Mouse (Mus musculus) gastrocnemius, postnatal 36 days (tissue): ENCODE measurements around the gene Havcr2. TPM values are rescaled to one million over a fixed set of nuclear protein-coding genes. Genes with fewer than 3 reads are reported as not detected.
"Not testable (repeated sequence)": the region's sequence is repeated elsewhere in the genome, so short reads cannot be mapped to it uniquely, and the experiment has no call there.

ENCODE experiments used
- DNase-seq, 2 experiments: peaks; one replicate each; pipeline ENCODE4 v3.0.0; 2022
- intact Hi-C: fragments of 180-260 bp; cut with DNase I; formaldehyde crosslinking; loops from one replicate; pipeline ENCODE4 v1.15.1; 2025
- total RNA-seq, 2 experiments: library from RNA; stranded (reverse); gene quantifications; 2 replicates each; pipeline ENCODE4 v1.2.3; 2021

Havcr2 gene
- total RNA-seq, 2 experiments from 2014 or later: not detected

GRCm38 (mm10) chr11:46449461-46450080 is 5.2 kb upstream of the Havcr2 start:
- intact Hi-C loops: no loop called here
- no peak for DNase-seq

- no peak for DNase-seq
- intact Hi-C loops: no loop called here
These were observed 5.2 kb downstream of the Havcr2 start for GRCm38 (mm10) chr11:46459960-46460359.

- DNase-seq: no peak
- intact Hi-C loops: no loop called here
These were observed 6.6 kb downstream of the Havcr2 start for GRCm38 (mm10) chr11:46461362-46461761.

GRCm38 (mm10) chr11:46461931-46462330 is 7.2 kb downstream of the Havcr2 start:
- intact Hi-C loops: no loop called here
- no peak for DNase-seq

DNA sequence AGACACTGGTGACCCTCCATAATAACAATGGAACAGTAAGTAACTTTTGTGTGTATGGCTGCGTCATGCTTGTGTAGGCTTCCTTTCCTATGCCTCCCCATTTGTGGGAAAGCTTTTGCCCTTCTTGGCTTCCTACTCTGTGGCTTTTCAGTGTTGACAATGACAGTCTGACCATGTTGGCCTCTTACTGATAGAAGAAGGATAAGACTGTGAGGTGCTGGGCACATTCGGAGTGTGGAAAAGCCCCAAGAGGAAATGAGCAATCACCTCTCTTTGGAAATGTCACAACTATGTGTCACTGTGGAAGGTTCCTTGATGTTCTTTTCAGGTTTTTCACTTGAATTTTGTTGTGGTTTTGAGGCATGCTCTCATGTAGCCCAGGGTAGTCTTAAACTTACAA is 12.1 kb downstream of the Havcr2 start:
- intact Hi-C loops: no loop called here
- DNase-seq: no peak

DNA sequence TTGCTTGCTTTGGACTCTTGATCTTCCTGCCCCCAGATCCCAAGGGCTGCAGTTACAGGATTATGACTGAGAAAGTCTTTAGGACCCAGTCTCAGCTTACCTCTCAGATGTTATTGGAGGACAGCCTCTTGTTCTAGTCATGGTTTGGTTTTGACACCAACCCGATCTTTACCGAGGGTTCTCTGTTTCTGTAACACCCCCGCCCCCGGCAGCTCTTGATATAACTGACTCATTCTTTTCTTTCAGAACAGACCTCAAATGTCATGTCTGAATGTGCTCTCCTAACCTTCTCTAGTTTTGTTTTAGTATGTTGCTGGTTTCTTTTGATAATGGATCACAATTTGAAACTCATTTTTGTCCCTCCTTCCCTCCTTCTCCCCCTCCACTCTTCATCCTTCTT is 19.5 kb downstream of the Havcr2 start:
- no peak for DNase-seq
- intact Hi-C loops: no loop called here

- no peak for DNase-seq
- intact Hi-C loops: no loop called here
These were observed 24.6 kb downstream of the Havcr2 start for GRCm38 (mm10) chr11:46479311-46479710.

DNA sequence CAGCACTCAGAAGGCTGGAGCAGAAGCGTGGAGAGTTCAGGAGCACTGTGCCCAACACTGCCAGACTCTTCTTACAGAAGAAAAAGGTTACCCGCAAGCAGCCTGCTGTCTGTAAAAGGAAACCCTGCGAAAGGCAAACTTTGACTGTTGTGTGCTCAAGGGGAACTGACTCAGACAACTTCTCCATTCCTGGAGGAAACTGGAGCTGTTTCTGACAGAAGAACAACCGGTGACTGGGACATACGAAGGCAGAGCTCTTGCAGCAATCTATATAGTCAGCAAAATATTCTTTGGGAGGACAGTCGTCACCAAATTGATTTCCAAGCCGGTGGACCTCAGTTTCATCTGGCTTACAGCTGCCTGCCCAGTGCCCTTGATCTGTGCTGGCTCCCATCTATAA is 25.8 kb downstream of the Havcr2 start:
- intact Hi-C loops: no loop called here
- DNase-seq: no peak

DNA sequence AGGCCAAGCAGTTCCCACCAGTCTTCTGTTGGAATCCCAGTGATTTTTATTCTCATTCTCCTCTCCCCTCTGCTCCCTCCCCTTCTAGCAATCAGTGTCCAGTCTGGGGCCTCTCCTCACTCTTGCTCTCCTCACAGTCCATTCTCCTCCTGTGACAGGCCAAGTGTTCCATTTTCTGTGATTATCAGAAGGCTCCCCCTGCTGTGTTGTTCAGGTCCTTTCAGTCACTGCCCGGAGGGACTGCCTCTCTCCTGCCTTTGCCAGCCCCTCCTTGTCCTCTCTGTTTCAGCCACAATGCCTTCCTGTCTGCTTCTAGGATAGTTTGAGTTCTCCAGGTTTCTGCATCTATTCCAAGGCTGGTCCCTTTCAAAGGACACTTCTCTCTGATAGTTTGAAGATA is 33.5 kb downstream of the Havcr2 start:
- intact Hi-C loops: no loop called here
- no peak for DNase-seq

DNA sequence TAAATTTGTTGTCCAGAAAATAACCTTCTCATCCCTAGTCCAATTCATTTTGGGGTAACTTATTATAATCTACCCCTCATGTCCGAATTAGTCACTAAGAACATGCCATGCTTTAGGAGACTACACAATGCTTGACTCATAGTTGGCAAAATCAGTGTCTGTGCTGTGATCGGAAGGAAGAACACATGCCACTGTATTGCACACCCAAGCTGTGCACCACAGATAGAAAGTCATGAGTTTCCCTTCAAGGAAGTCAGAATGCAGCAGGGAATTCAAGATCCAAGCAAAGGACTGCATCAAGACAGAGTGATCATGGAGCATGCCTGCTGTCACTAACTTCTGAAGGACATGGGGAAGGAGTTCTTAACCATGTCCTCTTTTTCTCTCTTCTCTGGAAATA is 33.9 kb downstream of the Havcr2 start:
- intact Hi-C loops: no loop called here

DNA sequence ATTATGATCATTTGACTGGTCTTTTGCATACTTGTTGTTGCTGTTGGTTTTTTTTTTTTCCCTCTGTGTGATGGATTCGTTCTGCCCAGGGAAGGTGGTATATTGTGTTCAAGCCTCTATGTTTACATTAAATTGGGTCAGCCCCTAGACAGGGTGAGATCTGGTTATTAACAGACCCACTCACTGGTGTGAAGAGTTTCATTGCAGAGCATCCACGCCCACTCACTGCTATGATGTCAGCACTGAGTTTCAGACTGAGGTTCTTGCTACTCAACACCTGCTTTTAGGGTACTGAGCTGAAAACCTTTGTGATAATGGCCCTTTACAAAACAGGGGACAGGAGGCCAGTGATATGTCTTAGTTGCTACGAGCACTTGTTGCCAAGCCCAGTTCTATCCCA is 52.4 kb downstream of the Havcr2 start:
- no peak for DNase-seq
- intact Hi-C loops: no loop called here

More for the DNA sequence above, 33.9 kb downstream of the Havcr2 start:
- DNase-seq: no peak

GRCm38 (mm10) chr11:46509900-46510299 is 55.2 kb downstream of the Havcr2 start:
- intact Hi-C loops: no loop called here
- no peak for DNase-seq

GRCm38 (mm10) chr11:46521341-46521740 is 66.6 kb downstream of the Havcr2 start:
- intact Hi-C loops, DNase-seq: not testable (repeated sequence)

DNA sequence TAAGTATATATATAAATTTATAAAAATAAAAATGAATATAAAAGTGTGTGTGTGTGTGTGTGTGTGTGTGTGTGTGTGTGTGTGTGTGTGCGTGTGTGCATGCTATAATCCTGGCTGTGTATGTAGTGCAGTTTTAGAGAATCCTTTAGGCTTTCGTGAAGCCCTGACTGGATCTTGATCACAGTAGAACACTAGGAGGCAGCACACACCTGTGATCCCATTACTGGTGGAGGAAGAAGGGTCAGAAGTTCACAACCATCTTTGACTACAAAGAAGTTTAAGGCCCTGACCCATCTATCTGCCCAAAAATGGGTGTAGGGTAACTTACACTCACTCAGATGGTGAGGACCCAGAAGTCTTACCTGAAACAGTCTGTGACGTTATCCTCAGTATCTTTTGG is 68.0 kb downstream of the Havcr2 start:
- DNase-seq: no peak
- intact Hi-C loops: no loop called here

GRCm38 (mm10) chr11:46523912-46524311 is 69.2 kb downstream of the Havcr2 start, which contains the start of gene Gm12169:
Gene Gm12169 (plus strand): TSS chr11:46524212.
- DNase-seq: no peak
- intact Hi-C loops: no loop called here

GRCm38 (mm10) chr11:46530149-46530548 is 75.4 kb downstream of the Havcr2 start:
- intact Hi-C loops: no loop called here
- DNase-seq: no peak

Other genes with a start within 250 kb of the Havcr2 start
- not detected for gene Fndc9, start 219.4 kb upstream of the Havcr2 start, total RNA-seq
- gene Cyfip2, start 142.1 kb upstream of the Havcr2 start, total RNA-seq: 1 to 10 TPM; 1.5 to 1.7 TPM
- gene Itk, start 65.4 kb upstream of the Havcr2 start, total RNA-seq: 1 to 10 TPM in 1 of 2 experiments, not detected in 1; 1.1 TPM
- gene Fam71b, start 58.4 kb upstream of the Havcr2 start, total RNA-seq: not detected
- 10 to 100 TPM; 14.7 to 14.8 TPM for gene Med7, start 18.0 kb upstream of the Havcr2 start, total RNA-seq
- gene Gm12169, start 69.3 kb downstream of the Havcr2 start, total RNA-seq: not detected
- gene BC053393, start 116.6 kb downstream of the Havcr2 start, total RNA-seq: not detected
- gene Dppa1, start 174.3 kb downstream of the Havcr2 start, total RNA-seq: not detected